In genomic region chr7:16294837-16295236, GRCm38 (mm10) we compare ENCODE assay signal across 8 mouse cellular contexts. TPM values are rescaled to one million over a fixed set of nuclear protein-coding genes. Genes with fewer than 3 reads are reported as not detected.
DNase-seq lines count a peak whose midpoint lies in the region; ATAC-seq lines count a peak whose summit lies in the region.

No protein-coding gene starts in this region.

- no peaks in the 10 kb centered on the region for H3K9me3 ChIP-seq in intestine, embryonic 14.5 days (ENCODE audit: control insufficient read depth, low read length)
- no peaks in the 10 kb centered on the region for H3K9me3 ChIP-seq in midbrain, embryonic 10.5 days (replicated peaks)

- peaks cover 21% of the 10 kb centered on the region for H3K4me1 ChIP-seq in intestine, embryonic 14.5 days (replicated peaks; ENCODE audit: control insufficient read depth, insufficient read depth, low read length)
- H3K4me1 ChIP-seq in midbrain, embryonic 10.5 days: peaks cover 41% of the 10 kb centered on the region

- ATAC-seq in intestine, embryonic 14.5 days (replicated peaks; ENCODE audit: low FRiP score, low TSS enrichment, low read depth): peak; percentile 84

- H3K4me2 ChIP-seq in intestine, embryonic 14.5 days (ENCODE audit: low read length): peak overlapping the region; percentile 67

- H3K9ac ChIP-seq in intestine, embryonic 14.5 days (ENCODE audit: low read length): peak overlapping the region; percentile 44

- no peaks in the 10 kb centered on the region for H3K27me3 ChIP-seq in intestine, embryonic 14.5 days (replicated peaks; ENCODE audit: control insufficient read depth, insufficient read depth, low read length)
- H3K27me3 ChIP-seq in midbrain, embryonic 10.5 days (ENCODE audit: low read depth, poor library complexity, severe bottlenecking): peaks cover 18% of the 10 kb centered on the region

- peak overlapping the region; percentile 34 for H3K4me3 ChIP-seq in intestine, embryonic 14.5 days (ENCODE audit: low read depth, low read length)
- peak overlapping the region; percentile 64 for H3K4me3 ChIP-seq in midbrain, embryonic 10.5 days

- peak overlapping the region; percentile 84 for H3K27ac ChIP-seq in intestine, embryonic 14.5 days (ENCODE audit: low read depth)
- peak overlapping the region; percentile 88 for H3K27ac ChIP-seq in midbrain, embryonic 10.5 days (replicated peaks)

- DNase-seq in adrenal gland, adult 2 months: peak; percentile 96
- DNase-seq in embryo, embryonic 11 days: peak; percentile 95
- peak; percentile 92 for DNase-seq in gastrocnemius, postnatal 25 days
- DNase-seq in intestine, embryonic 14.5 days (ENCODE audit: low spot score): peak; percentile 99
- DNase-seq in left cerebral cortex, postnatal 36 days (ENCODE audit: low spot score in 2 of 2): peak; percentile 92 to 93
- peak; percentile 95 for DNase-seq in midbrain, embryonic 10.5 days (ENCODE audit: low spot score)
- DNase-seq in right cerebral cortex, postnatal 4 days: peak; percentile 94
- DNase-seq in yolk sac, embryonic 10.5 days (ENCODE audit: low spot score): peak; percentile 90

- under 1% methylated on average over 23 of the region's 23 CpGs for WGBS in intestine, embryonic 14.5 days
- under 1% methylated on average over 23 of the region's 23 CpGs for WGBS in midbrain, embryonic 10.5 days

- H3K36me3 ChIP-seq in intestine, embryonic 14.5 days (ENCODE audit: control insufficient read depth, insufficient read depth, low read length): no peaks in the 10 kb centered on the region
- H3K36me3 ChIP-seq in midbrain, embryonic 10.5 days: no peaks in the 10 kb centered on the region

- intact Hi-C loops in left cerebral cortex, postnatal 36 days (cut with DNase I): loop anchor here (1.0 to 10.0 kb wide), 4 partner anchors 19 to 160 kb away; partner anchors contain the start of gene Tmem160

RNA-seq across cellular contexts. Expression of gene Ccdc9, which starts 8.2 kb away (rescaled TPM):
- total RNA-seq in adrenal gland, adult 2 months (2021): 10 to 100 TPM; 53.9 to 61.2 TPM
- 17.4 and 19.8 TPM in 2 replicates for polyA plus RNA-seq in adrenal gland, adult 2 months (2012; rRNA removed)
- 10 to 100 TPM; 29.1 to 36.9 TPM for total RNA-seq in gastrocnemius, postnatal 25 days (2021)
- polyA plus RNA-seq in intestine, embryonic 14.5 days (2014; fragmentation: Nextera tagmentation; extraction: Ambion mirVana): 14.4 and 19.0 TPM in 2 replicates
- total RNA-seq in left cerebral cortex, postnatal 36 days (2021): 10 to 100 TPM; 75.4 to 87.2 TPM
- polyA plus RNA-seq in midbrain, embryonic 10.5 days (2016; fragmentation: Nextera tagmentation; extraction: Ambion mirVana): 24.6 and 34.1 TPM in 2 replicates

RNA-seq across cellular contexts. Expression of gene Bbc3, which starts 13.4 kb away (rescaled TPM):
- 1 to 10 TPM; 3.3 to 9.1 TPM for total RNA-seq in adrenal gland, adult 2 months (2021)
- 62.4 and 114 TPM in 2 replicates for polyA plus RNA-seq in adrenal gland, adult 2 months (2012; rRNA removed)
- 1 to 10 TPM; 1.7 to 2.4 TPM for total RNA-seq in gastrocnemius, postnatal 25 days (2021)
- 4.1 and 4.9 TPM in 2 replicates for polyA plus RNA-seq in intestine, embryonic 14.5 days (2014; fragmentation: Nextera tagmentation; extraction: Ambion mirVana)
- total RNA-seq in left cerebral cortex, postnatal 36 days (2021): 10 to 100 TPM; 11.9 to 14.6 TPM
- polyA plus RNA-seq in midbrain, embryonic 10.5 days (2016; fragmentation: Nextera tagmentation; extraction: Ambion mirVana): 14.4 and 17.1 TPM in 2 replicates

RNA-seq across cellular contexts. Expression of gene Inafm1, which starts 21.4 kb away (rescaled TPM):
- 10 to 100 TPM; 13.3 to 22.9 TPM for total RNA-seq in adrenal gland, adult 2 months (2021)
- 160 and 217 TPM in 2 replicates for polyA plus RNA-seq in adrenal gland, adult 2 months (2012; rRNA removed)
- total RNA-seq in gastrocnemius, postnatal 25 days (2021): 10 to 100 TPM; 13.1 to 13.2 TPM
- polyA plus RNA-seq in intestine, embryonic 14.5 days (2014; fragmentation: Nextera tagmentation; extraction: Ambion mirVana): 16.0 and 18.1 TPM in 2 replicates
- 10 to 100 TPM; 32.1 to 33.5 TPM for total RNA-seq in left cerebral cortex, postnatal 36 days (2021)
- polyA plus RNA-seq in midbrain, embryonic 10.5 days (2016; fragmentation: Nextera tagmentation; extraction: Ambion mirVana): 6.3 and 10.0 TPM in 2 replicates

RNA-seq across cellular contexts. Expression of gene C5ar1, which starts 35.5 kb away (rescaled TPM):
- total RNA-seq in adrenal gland, adult 2 months (2021): 10 to 100 TPM in 1 of 2 experiments, 1 to 10 TPM in 1; 5.7 to 10.4 TPM
- polyA plus RNA-seq in adrenal gland, adult 2 months (2012; rRNA removed): 7.1 and 9.0 TPM in 2 replicates
- 1 to 10 TPM; 1.6 to 2.9 TPM for total RNA-seq in gastrocnemius, postnatal 25 days (2021)
- polyA plus RNA-seq in intestine, embryonic 14.5 days (2014; fragmentation: Nextera tagmentation; extraction: Ambion mirVana): 1.8 and 2.3 TPM in 2 replicates
- total RNA-seq in left cerebral cortex, postnatal 36 days (2021): 1 to 10 TPM in 1 of 2 experiments, under 1 TPM in 1; 0.54 to 2.5 TPM
- polyA plus RNA-seq in midbrain, embryonic 10.5 days (2016; fragmentation: Nextera tagmentation; extraction: Ambion mirVana): 0.86 and 1.4 TPM in 2 replicates

RNA-seq across cellular contexts. Expression of gene C5ar2, which starts 50.9 kb away (rescaled TPM):
- under 1 TPM; 0.52 to 0.59 TPM for total RNA-seq in adrenal gland, adult 2 months (2021)
- 0.43 and 0.71 TPM in 2 replicates for polyA plus RNA-seq in adrenal gland, adult 2 months (2012; rRNA removed)
- under 1 TPM; 0.13 to 0.23 TPM for total RNA-seq in gastrocnemius, postnatal 25 days (2021)
- polyA plus RNA-seq in intestine, embryonic 14.5 days (2014; fragmentation: Nextera tagmentation; extraction: Ambion mirVana): 0.09 TPM in 1 of 2 replicates, not detected in the other
- total RNA-seq in left cerebral cortex, postnatal 36 days (2021): under 1 TPM; 0.61 to 0.74 TPM
- 0.04 and 0.10 TPM in 2 replicates for polyA plus RNA-seq in midbrain, embryonic 10.5 days (2016; fragmentation: Nextera tagmentation; extraction: Ambion mirVana)

Comparison
In these comparisons a context has a peak if more than half of its experiments do, and no peak if none do; other contexts are left out.
1. Peak in every context shown above with its lines: DNase-seq, ATAC-seq, H3K4me3 ChIP-seq and H3K27ac ChIP-seq.